Mouse (Mus musculus) heart, embryonic 10.5 days (tissue): Measurements from ENCODE around the gene Sgcd. TPM values are rescaled to one million over a fixed set of nuclear protein-coding genes. Genes with fewer than 3 reads are reported as not detected.
"Not testable (repeated sequence)": the region's sequence is repeated elsewhere in the genome, so short reads cannot be mapped to it uniquely, and the experiment has no call there.

Experiments used
- DNase-seq: peaks from one replicate; pipeline ENCODE4 v3.0.0-alpha.2; 2017; ENCODE audit warnings: low spot score
- H3K27ac ChIP-seq: fragments of 300-500 bp; sonication (generic); 2 replicates; pipeline ENCODE4 v1.5.1; 2016; ENCODE audit warnings: mild to moderate bottlenecking
- H3K27me3 ChIP-seq: fragments of 300-500 bp; sonication (generic); 2 replicates; pipeline ENCODE4 v1.6.1; 2016; ENCODE audit warnings: mild to moderate bottlenecking; ENCODE audit not compliant: poor library complexity, insufficient read depth, severe bottlenecking
- H3K36me3 ChIP-seq: fragments of 300-500 bp; sonication (generic); 2 replicates; pipeline ENCODE4 v1.6.1; 2016; ENCODE audit warnings: mild to moderate bottlenecking, moderate library complexity
- H3K4me1 ChIP-seq: fragments of 300-500 bp; sonication (generic); 2 replicates; pipeline ENCODE4 v1.6.1; 2016; ENCODE audit warnings: mild to moderate bottlenecking
- H3K4me3 ChIP-seq: fragments of 300-500 bp; sonication (generic); 2 replicates; pipeline ENCODE4 v1.5.1; 2016; ENCODE audit warnings: mild to moderate bottlenecking, moderate library complexity
- H3K9me3 ChIP-seq: fragments of 300-500 bp; sonication (generic); 2 replicates; pipeline ENCODE4 v1.6.1; 2016; ENCODE audit warnings: mild to moderate bottlenecking, moderate library complexity
- WGBS: fragments of 180-500 bp; shearing (Covaris S2); methylation state at CpG from one replicate; pipeline ENCODE4 v1.1.7; 2016; 5-methylcytosine and 5-hydroxymethylcytosine counted together
- polyA plus RNA-seq: library from polyadenylated mRNA; unstranded; fragments of >200 nt; fragmentation: Nextera tagmentation; extraction: Ambion mirVana; gene quantifications from 2 replicates; pipeline ENCODE4 v1.2.1, GENCODE M21; 2016

The Sgcd gene
- polyA plus RNA-seq, 1 experiment from 2014 or later = 4.7 TPM

DNA sequence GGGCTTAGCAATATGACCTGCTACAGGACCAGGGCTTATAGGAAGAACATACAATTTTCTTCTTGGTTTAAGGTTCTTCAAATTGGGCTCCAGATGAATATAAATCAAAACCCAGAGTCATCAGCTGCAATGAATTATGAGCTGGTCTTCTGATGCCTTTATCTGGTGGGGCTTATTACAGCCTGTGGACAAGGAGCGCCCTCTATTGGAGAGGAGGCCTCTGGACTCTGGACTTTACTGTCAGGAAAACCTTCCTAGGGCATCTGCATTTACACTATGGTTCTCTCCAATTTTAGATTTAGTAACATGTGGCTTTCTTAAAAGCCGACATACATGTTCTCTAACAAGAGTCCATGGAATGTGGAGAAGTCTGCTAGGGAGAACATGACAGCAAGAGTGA is 98.5 kb downstream of the Sgcd start:
- no peak overlapping the region for H3K4me3 ChIP-seq
- no peak overlapping the region for H3K27ac ChIP-seq
- no peaks in the 10 kb centered on the region for H3K27me3 ChIP-seq
- no peak for DNase-seq
- no peaks in the 10 kb centered on the region for H3K36me3 ChIP-seq
- H3K9me3 ChIP-seq = no peaks in the 10 kb centered on the region
- H3K4me1 ChIP-seq = no peaks in the 10 kb centered on the region
- 36% methylated on average over 2 of the region's 2 CpGs for WGBS

GRCm38 (mm10) chr11:47885310-47885709 is 103.5 kb downstream of the Sgcd start:
- Histone ChIP-seq H3K4me1 (no peaks in the 10 kb centered on the region), H3K36me3 (no peaks in the 10 kb centered on the region), H3K27ac (no peak overlapping the region), H3K27me3 (no peaks in the 10 kb centered on the region), H3K9me3 (no peaks in the 10 kb centered on the region), H3K4me3 (no peak overlapping the region)
- no peak for DNase-seq
- WGBS = 60% methylated on average over 3 of the region's 3 CpGs

GRCm38 (mm10) chr11:47883545-47883944 is 105.2 kb downstream of the Sgcd start:
- Histone ChIP-seq H3K4me1 (no peaks in the 10 kb centered on the region), H3K27ac (no peak overlapping the region), H3K36me3 (no peaks in the 10 kb centered on the region), H3K4me3 (no peak overlapping the region), H3K9me3 (no peaks in the 10 kb centered on the region), H3K27me3 (no peaks in the 10 kb centered on the region)
- 64% methylated on average over 1 of the region's 1 CpGs for WGBS
- DNase-seq = no peak

- Histone ChIP-seq H3K27ac (no peak overlapping the region), H3K36me3 (no peaks in the 10 kb centered on the region), H3K4me1 (no peaks in the 10 kb centered on the region), H3K27me3 (no peaks in the 10 kb centered on the region), H3K4me3 (no peak overlapping the region), H3K9me3 (no peaks in the 10 kb centered on the region)
- WGBS = 70% methylated on average over 4 of the region's 5 CpGs
- DNase-seq = no peak
These were observed 112.1 kb downstream of the Sgcd start for GRCm38 (mm10) chr11:47876633-47877170.

- H3K27me3 ChIP-seq = no peaks in the 10 kb centered on the region
- H3K27ac ChIP-seq = no peak overlapping the region
- DNase-seq = no peak
- WGBS = 48% methylated on average over 3 of the region's 3 CpGs
- H3K4me3 ChIP-seq = no peak overlapping the region
- H3K36me3 ChIP-seq = no peaks in the 10 kb centered on the region
- H3K9me3 ChIP-seq = no peaks in the 10 kb centered on the region
- no peaks in the 10 kb centered on the region for H3K4me1 ChIP-seq
These were observed 142.9 kb downstream of the Sgcd start for GRCm38 (mm10) chr11:47845894-47846293.

DNA sequence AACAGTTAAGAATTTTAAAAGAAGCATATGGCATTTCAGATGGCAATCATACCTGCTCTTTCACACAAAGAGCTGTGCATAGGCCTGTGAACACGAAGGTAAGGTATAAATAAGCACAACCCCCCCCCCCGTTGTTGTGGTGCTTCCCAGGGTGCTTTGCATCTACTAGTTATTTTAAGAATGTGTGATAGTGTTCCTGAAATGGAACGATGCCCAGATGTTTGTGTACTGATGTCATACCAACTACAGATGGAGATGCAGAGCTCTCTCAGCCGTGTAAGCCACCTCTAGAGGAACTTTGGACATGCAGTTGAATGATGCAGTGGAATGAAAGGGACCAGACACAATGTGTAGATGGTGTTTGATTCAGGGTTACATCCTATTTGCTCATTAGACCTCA is 155.5 kb downstream of the Sgcd start:
- no peaks in the 10 kb centered on the region for H3K27me3 ChIP-seq
- 21% methylated on average over 4 of the region's 4 CpGs for WGBS
- H3K9me3 ChIP-seq = no peaks in the 10 kb centered on the region
- H3K4me3 ChIP-seq = no peak overlapping the region
- H3K27ac ChIP-seq = 0 out of 2 replicates have a peak overlapping the region, but pooled peaks have one; percentile 36
- H3K4me1 ChIP-seq = peaks cover 3% of the 10 kb centered on the region; the same call in 1 of the 2 replicates
- no peak for DNase-seq
- H3K36me3 ChIP-seq = no peaks in the 10 kb centered on the region

- no peak overlapping the region for H3K27ac ChIP-seq
- H3K4me1 ChIP-seq = no peaks in the 10 kb centered on the region
- H3K4me3 ChIP-seq = no peak overlapping the region
These were observed 178.5 kb downstream of the Sgcd start for GRCm38 (mm10) chr11:47810307-47810706.

DNA sequence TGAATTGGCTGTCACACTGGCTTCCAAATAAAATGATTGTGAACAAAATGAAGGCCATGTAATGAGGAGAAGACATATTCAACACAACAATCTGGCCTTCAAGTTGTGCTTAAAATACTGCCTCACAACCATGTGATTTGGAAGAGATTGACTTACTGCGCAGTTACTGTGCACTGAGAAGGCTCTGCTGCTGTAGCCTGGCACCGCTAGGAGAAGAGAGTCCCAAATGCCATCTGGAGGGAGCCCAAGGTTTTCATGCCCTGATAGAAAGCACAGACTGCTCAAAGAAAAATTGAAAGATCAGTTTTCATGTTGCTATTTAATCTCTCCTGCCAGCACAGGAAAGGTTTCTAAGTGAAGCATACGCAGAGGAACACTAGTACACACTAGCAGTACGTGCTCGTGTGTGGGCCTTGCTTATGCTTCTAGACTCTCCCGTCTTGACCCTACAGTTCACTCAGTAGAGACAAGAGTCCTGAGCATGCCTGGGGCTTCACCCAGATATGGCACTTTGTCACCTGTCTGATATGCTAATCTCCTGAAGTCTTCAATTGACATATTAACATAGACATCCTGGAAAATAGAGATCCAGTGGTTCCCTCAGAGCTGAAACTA is 184.6 kb downstream of the Sgcd start:
- no peaks in the 10 kb centered on the region for H3K27me3 ChIP-seq
- no peak for DNase-seq
- 86% methylated on average over 6 of the region's 6 CpGs for WGBS
- no peaks in the 10 kb centered on the region for H3K36me3 ChIP-seq
- no peak overlapping the region for H3K27ac ChIP-seq
- H3K9me3 ChIP-seq = no peaks in the 10 kb centered on the region
- no peaks in the 10 kb centered on the region for H3K4me1 ChIP-seq
- H3K4me3 ChIP-seq = no peak overlapping the region

More at GRCm38 (mm10) chr11:47810307-47810706, 178.5 kb downstream of the Sgcd start:
- Histone ChIP-seq H3K36me3 (no peaks in the 10 kb centered on the region), H3K9me3 (no peaks in the 10 kb centered on the region), H3K27me3 (no peaks in the 10 kb centered on the region)
- no peak for DNase-seq

GRCm38 (mm10) chr11:47777916-47778226 is 210.9 kb downstream of the Sgcd start:
- Histone ChIP-seq H3K4me3 (no peak overlapping the region), H3K4me1 (no peaks in the 10 kb centered on the region), H3K27me3 (no peaks in the 10 kb centered on the region), H3K36me3 (no peaks in the 10 kb centered on the region), H3K9me3 (no peaks in the 10 kb centered on the region), H3K27ac (no peak overlapping the region)
- WGBS = 64% methylated on average over 4 of the region's 4 CpGs
- no peak for DNase-seq

DNA sequence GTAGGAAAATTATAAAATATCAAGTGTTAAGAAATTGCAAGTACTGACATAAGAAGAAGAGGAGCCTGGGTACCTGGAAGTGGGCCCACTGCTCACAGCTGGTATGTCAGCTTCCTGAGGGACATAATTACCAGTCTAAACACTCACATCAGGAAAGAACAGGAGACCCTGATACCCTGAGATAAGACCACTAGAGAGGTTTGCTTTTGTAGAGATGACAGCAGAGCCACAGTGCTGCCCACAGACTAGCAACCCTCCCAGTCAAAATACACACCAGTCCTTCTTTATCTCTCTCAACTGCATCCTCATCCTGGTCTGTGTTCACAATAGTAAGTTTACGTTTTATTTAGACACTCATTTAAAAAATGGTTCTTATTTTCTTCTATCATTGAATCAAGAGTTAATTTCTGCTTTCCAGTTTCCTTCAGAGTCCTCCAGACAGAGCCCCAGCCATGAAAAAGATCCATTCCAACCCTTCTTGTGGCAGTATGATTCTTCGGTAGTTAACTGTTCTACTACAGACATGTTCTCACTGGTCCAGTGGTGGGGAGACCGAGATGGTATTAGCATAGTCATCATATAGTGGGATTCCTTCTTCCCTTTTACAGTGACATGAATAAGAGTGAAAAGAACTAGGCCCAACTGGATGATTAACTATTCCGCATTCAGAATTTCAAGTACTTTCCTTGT is 211.4 kb downstream of the Sgcd start:
- WGBS = 62% methylated on average over 4 of the region's 4 CpGs
- H3K4me1 ChIP-seq = no peaks in the 10 kb centered on the region

GRCm38 (mm10) chr11:47776019-47776418 is 212.8 kb downstream of the Sgcd start:
- WGBS = 59% methylated on average over 1 of the region's 1 CpGs
- DNase-seq = no peak
- H3K9me3 ChIP-seq = no peaks in the 10 kb centered on the region
- no peak overlapping the region for H3K27ac ChIP-seq
- no peaks in the 10 kb centered on the region for H3K27me3 ChIP-seq
- no peak overlapping the region for H3K4me3 ChIP-seq
- H3K36me3 ChIP-seq = no peaks in the 10 kb centered on the region
- H3K4me1 ChIP-seq = no peaks in the 10 kb centered on the region

More for the DNA sequence above, 211.4 kb downstream of the Sgcd start:
- Histone ChIP-seq H3K9me3 (no peaks in the 10 kb centered on the region), H3K4me3 (no peak overlapping the region), H3K27me3 (no peaks in the 10 kb centered on the region), H3K27ac (no peak overlapping the region), H3K36me3 (no peaks in the 10 kb centered on the region)
- no peak for DNase-seq

- H3K27ac ChIP-seq = no peak overlapping the region
- no peak for DNase-seq
- H3K27me3 ChIP-seq = no peaks in the 10 kb centered on the region
- H3K4me3 ChIP-seq = no peak overlapping the region
- WGBS = 74% methylated on average over 2 of the region's 2 CpGs
- H3K9me3 ChIP-seq = no peaks in the 10 kb centered on the region
- H3K4me1 ChIP-seq = no peaks in the 10 kb centered on the region
- no peaks in the 10 kb centered on the region for H3K36me3 ChIP-seq
These were observed 222.9 kb downstream of the Sgcd start for GRCm38 (mm10) chr11:47765859-47766258.

DNA sequence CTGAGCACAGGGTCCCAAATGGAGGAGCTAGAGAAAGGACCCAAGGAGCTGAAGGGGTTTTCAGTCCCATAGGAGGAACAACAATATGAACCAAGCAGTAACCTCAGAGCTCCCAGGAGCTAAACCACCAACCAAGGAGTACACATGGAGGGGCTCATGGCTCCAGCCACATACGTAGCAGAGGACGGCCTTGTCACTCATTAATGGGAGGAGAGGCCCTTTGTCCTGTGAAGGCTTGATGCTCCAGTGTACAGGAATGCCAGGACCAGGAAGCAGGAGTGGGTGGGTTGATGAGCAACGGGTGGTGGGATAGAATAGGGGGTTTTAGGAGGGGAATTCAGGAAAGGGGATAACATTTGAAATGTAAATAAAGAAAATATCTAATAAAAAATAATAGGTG is 225.2 kb downstream of the Sgcd start:
- H3K27me3 ChIP-seq, H3K36me3 ChIP-seq, H3K4me3 ChIP-seq, H3K27ac ChIP-seq, H3K9me3 ChIP-seq, H3K4me1 ChIP-seq, DNase-seq: not testable (repeated sequence)
- 80% methylated on average over 3 of the region's 3 CpGs for WGBS
